Mouse (Mus musculus): ENCODE measurements around the gene Ppard.

DNA sequence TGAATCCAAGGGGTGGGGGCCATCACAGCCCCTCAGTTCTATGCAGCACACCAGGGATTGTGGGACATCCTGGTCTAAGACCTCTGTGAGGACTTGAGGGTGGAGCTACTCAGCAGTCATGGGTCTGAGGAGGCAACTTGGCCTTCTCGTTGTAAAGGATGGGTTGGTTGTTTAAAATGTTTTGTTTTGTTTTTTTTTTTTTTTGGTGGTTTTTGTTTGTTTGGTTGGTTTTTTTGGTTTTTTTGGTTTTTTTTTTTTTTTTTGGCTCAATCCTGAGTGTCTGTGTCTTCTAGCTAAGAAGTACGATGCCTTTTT lies 97.7 kb downstream of the Ppard start:
- TF ChIP-seq CTCF (conservative IDR thresholded peaks at IDR 0.05; ENCODE audit: insufficient read depth, insufficient read length, low read depth, low read length) (no peak), POLR2A (IDR thresholded peaks at IDR 0.05; ENCODE audit: low read depth, low read length) (no peak)

Measured in kidney, adult 2 months (tissue).